Mouse (Mus musculus) urinary bladder, adult 2 months (tissue): ENCODE results near the gene Ogfrl1. TPM values are rescaled to one million over a fixed set of nuclear protein-coding genes. Genes with fewer than 3 reads are reported as not detected.

Source experiments
- DNase-seq: peaks from one replicate; pipeline ENCODE4 v3.0.0; 2022; ENCODE audit warnings: low spot score
- polyA plus RNA-seq: library from polyadenylated mRNA; depleted of rRNA; stranded (reverse); fragments of >200 nt; gene quantifications from 2 replicates; pipeline ENCODE4 v1.2.3, GENCODE M21; 2012

The Ogfrl1 gene
- polyA plus RNA-seq, 1 experiment: 8.8 TPM

GRCm38 (mm10) chr1:23351756-23352155 is 45.8 kb downstream of the Ogfrl1 start:
- DNase-seq: no peak

DNA sequence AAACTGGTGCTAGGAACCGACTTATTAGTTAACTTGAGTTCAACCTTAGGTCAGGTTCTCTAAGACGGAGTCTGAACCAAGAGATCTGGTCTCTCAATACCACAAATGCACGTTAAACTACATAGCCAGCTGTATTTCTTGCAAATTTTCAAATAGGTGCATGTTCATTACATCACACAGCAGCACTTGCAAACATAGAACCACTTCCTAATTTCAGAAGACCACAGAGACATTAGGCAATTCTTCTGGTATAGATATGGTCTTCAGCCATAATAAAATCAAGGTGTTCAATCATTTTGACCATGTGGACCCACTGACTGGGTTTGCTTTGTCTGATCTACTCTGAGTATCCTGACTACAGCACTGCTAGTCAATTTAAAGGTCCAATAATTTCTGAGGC is 51.9 kb downstream of the Ogfrl1 start:
- no peak for DNase-seq

DNA sequence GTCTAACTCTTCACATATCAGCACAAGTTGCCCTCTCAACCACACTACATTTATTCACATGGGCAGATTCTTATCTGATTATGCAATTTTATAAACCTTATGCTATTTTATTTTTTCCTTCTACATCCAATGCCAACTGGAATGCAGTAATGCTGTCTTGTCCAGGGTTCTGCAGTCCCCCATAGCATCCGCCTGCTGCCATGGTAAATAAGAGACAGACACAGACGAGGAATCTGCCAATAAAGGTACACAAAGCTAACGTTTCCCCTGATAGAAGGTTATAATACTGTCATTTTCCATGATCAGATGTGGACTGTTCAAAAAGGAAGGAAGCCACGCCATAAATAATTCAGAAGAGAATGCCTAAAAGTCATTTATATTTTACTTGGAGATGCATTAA is 54.7 kb downstream of the Ogfrl1 start:
- no peak for DNase-seq

GRCm38 (mm10) chr1:23342224-23342623 is 55.3 kb downstream of the Ogfrl1 start:
- DNase-seq: no peak

DNA sequence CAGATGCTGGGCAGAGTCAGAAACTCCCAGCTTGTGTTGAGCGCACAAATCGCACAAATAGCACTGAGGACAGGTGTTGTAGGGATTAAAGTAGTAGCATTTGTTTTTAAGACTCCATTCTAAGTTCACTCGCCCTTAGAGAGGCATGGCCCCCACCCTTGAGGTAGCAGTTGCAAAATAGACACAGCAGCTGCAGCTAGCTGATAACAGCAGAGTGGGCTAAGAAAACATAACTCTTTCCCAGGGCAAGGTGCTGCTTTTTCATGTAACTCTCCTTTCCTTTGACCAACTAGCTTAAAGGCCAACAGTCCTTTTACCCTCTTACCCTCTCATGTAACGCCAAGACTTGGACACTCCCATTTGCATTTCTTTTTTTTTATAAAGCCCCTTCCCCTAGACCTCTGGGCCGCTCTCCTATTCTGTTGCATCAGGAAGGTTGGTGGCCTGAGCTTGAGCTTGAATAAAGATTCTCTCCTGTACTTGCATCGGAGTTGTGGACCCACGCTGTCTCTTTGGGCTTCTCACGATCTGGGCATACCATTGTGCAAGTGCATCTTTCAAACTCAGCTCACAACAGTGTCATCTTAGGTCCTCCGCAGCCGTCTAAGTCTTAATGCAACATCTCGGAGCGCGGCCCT is 61.7 kb downstream of the Ogfrl1 start:
- no peak for DNase-seq

GRCm38 (mm10) chr1:23335050-23335449 is 62.5 kb downstream of the Ogfrl1 start:
- DNase-seq: no peak

DNA sequence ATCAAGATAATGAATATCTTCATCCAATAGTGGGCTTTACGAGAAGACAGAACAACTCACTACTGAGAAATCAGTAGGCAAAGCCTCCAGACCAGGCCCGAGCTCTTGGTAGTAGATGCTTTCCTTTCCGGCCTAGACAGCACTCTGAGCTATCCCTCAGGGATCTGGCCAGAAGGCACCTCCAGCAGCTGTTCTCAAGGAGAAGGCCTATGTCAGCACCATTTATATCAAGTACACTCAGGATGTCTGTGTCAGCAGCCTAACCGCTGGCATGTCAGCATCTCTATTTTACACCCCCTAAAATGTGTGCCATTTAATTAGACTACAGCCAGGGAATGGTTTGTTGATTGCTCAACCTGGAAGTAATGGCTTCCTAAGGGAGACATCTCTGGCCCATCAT is 65.4 kb downstream of the Ogfrl1 start:
- DNase-seq: no peak

- no peak for DNase-seq
Measured at GRCm38 (mm10) chr1:23325160-23325559, 72.4 kb downstream of the Ogfrl1 start.

GRCm38 (mm10) chr1:23324226-23324625 is 73.3 kb downstream of the Ogfrl1 start:
- DNase-seq: no peak

DNA sequence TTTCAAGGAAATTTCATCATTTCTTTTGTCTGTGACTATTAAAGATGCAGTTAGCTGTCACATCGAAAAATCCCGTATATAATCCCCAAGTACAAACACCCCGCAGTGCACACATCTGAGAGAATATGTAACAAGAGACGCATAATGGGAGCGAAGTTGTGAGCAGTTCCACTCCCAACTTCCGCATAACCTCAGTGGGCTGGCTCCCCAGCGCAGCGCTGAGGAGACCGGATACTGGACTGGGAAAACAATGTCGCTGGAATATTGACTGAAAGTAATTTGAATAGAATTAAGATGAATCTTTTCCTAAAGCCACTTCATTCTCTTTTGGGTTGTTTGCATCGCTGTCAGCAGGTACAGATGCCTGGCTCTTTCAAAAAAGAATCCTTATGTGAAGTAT is 74.3 kb downstream of the Ogfrl1 start:
- DNase-seq: no peak

DNA sequence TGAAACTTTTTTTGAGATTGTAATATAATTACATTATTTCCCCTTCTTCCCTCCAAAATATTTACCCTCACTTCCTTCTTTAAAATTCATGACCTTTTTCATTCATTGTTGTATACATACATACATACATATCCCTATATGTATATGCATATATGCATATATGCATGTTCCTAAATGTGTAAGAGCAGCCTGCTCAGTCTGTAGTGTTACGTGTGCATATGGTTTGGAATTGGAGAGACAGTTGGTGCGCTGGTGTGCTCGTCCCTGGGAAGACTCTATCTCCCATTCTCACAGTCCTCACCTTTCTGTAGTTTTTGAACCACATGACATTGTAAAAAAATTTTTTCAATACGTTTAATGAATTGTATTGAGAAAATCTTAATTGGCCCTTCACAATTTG is 75.4 kb downstream of the Ogfrl1 start:
- DNase-seq: no peak

- DNase-seq: no peak
Measured at GRCm38 (mm10) chr1:23321331-23321851, 76.2 kb downstream of the Ogfrl1 start.

GRCm38 (mm10) chr1:23320591-23321195 is 76.9 kb downstream of the Ogfrl1 start:
- DNase-seq: no peak
